Mouse (Mus musculus) hindbrain, postnatal 0 days (tissue): ENCODE results near the gene Mark1. TPM values are rescaled to one million over a fixed set of nuclear protein-coding genes. Genes with fewer than 3 reads are reported as not detected.

ENCODE experiments used
- ATAC-seq: fragments of 200-750 bp; cut with Nextera tagmentation; 2 replicates; pipeline ENCODE4 v1.8.0; 2017; ENCODE audit warnings: mild to moderate bottlenecking, moderate TSS enrichment, moderate library complexity
- DNase-seq: peaks from one replicate; pipeline ENCODE4 v3.0.0-alpha.2; 2015; ENCODE audit warnings: low spot score
- H3K27ac ChIP-seq: fragments of 300-500 bp; sonication (generic); 2 replicates; pipeline ENCODE4 v1.5.1; 2014; ENCODE audit warnings: mild to moderate bottlenecking
- H3K27me3 ChIP-seq: fragments of 300-500 bp; sonication (generic); 2 replicates; pipeline ENCODE4 v1.6.1; 2014; ENCODE audit warnings: low read length, mixed read lengths; ENCODE audit not compliant: insufficient read depth
- H3K36me3 ChIP-seq: fragments of 300-500 bp; sonication (generic); 2 replicates; pipeline ENCODE4 v1.6.1; 2014; ENCODE audit warnings: low read length, mixed read lengths; ENCODE audit not compliant: insufficient read depth
- H3K4me1 ChIP-seq: fragments of 300-500 bp; sonication (generic); 2 replicates; pipeline ENCODE4 v1.6.1; 2014; ENCODE audit warnings: antibody characterized with exemption, low read length, mixed read lengths; ENCODE audit not compliant: insufficient read depth
- H3K4me2 ChIP-seq: fragments of 300-500 bp; sonication (generic); 2 replicates; pipeline ENCODE4 v1.6.1; 2014; ENCODE audit warnings: low read depth, mild to moderate bottlenecking, low read length, moderate library complexity, mixed read lengths
- H3K4me3 ChIP-seq: fragments of 300-500 bp; sonication (generic); 2 replicates; pipeline ENCODE4 v1.5.1; 2014; ENCODE audit warnings: low read length
- H3K9ac ChIP-seq: fragments of 300-500 bp; sonication (generic); replicated peaks from 2 replicates; pipeline ENCODE4 v1.6.1; 2014; ENCODE audit warnings: mild to moderate bottlenecking, low read length, moderate library complexity, mixed read lengths
- H3K9me3 ChIP-seq: fragments of 300-500 bp; sonication (generic); 2 replicates; pipeline ENCODE4 v1.6.1; 2016; ENCODE audit warnings: low read length, mixed read lengths
- CTCF ChIP-seq: IDR thresholded peaks from 2 replicates; pipeline ENCODE4 v1.5.1; 2016; ENCODE audit warnings: antibody characterized with exemption, control low read depth, low read depth
- WGBS: fragments of 180-500 bp; shearing (Covaris S2); extraction: QIAGEN DNeasy Blood & Tissue Kit; methylation state at CpG from one replicate; pipeline ENCODE4 v1.1.7; 2014; 5-methylcytosine and 5-hydroxymethylcytosine counted together
- polyA plus RNA-seq: library from polyadenylated mRNA; unstranded; fragments of >200 nt; fragmentation: Nextera tagmentation; extraction: Ambion mirVana; gene quantifications from 2 replicates; pipeline ENCODE4 v1.2.1, GENCODE M21; 2015
- total RNA-seq: library from RNA; depleted of rRNA; stranded (reverse); fragments of >200 nt; gene quantifications from 2 replicates; pipeline ENCODE4 v1.2.3, GENCODE M21; 2014

The Mark1 gene
- total and polyA plus RNA-seq, 2 experiments from 2014 or later: 11.6 to 53.4 TPM

DNA sequence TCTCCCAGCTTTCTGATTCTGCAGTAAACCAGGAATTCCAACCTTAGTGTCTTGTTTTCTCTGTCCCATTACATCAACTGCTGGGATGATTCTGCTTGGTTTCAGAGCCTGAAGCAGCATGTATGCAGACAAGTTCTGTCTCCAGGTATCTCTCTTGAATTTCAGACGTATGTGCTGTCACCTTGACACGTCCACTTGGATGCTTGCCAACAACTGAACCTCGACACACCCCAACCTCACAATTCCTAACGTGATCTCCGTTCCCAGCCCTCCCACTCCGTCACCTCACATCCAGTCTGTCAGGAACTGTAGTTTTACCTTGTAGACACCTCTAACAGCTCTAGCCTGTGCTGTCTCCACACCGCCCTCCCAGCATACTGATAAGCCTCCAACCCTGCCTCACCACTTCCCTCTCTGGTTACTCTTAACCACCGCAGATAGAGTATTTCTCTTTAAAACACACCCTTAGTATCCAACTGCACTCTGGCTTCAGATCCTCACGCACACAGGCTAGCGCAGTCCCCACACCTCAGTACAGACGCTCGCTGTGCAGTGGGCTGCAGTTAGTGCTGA, 36.2 kb downstream of the Mark1 start:
- ATAC-seq (no peak), DNase-seq (no peak)
- TF ChIP-seq CTCF: no peak
- WGBS: 77% methylated on average over 12 of the region's 12 CpGs
- no peaks in the 10 kb centered on the region for H3K27me3 ChIP-seq
- H3K4me2 ChIP-seq: no peak overlapping the region
- H3K36me3 ChIP-seq: no peaks in the 10 kb centered on the region
- no peaks in the 10 kb centered on the region for H3K9me3 ChIP-seq
- H3K9ac ChIP-seq: no peak overlapping the region
- no peak overlapping the region for H3K4me3 ChIP-seq
- H3K27ac ChIP-seq: no peak overlapping the region
- H3K4me1 ChIP-seq: no peaks in the 10 kb centered on the region

DNA sequence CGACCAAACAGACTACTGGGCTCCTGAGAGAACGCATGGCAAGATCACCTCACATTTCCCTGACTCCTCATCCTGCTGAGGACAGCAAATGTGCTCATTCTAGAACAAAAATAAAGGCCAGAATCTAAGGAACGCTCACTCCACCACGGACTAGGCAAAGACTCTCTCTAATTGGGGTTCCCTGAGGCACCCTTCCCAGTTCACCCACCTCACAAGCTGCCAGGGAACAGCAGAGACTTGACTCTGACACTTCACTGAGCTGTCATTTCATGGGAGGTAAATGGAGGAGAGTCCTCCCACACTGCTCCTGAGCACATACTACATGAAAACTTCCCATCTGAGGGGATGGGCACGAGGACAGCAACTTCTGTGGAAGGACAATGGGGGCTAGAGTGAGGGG, 37.5 kb downstream of the Mark1 start:
- no peak overlapping the region for H3K27ac ChIP-seq
- H3K4me3 ChIP-seq: no peak overlapping the region
- H3K9me3 ChIP-seq: 0 out of 2 replicates have a peak, but pooled peaks cover 3% of the 10 kb centered on the region
- ATAC-seq (no peak), DNase-seq (no peak)
- H3K9ac ChIP-seq: no peak overlapping the region
- H3K4me2 ChIP-seq: no peak overlapping the region
- 86% methylated on average over 5 of the region's 5 CpGs for WGBS
- no peaks in the 10 kb centered on the region for H3K36me3 ChIP-seq
- H3K4me1 ChIP-seq: no peaks in the 10 kb centered on the region
- H3K27me3 ChIP-seq: no peaks in the 10 kb centered on the region
- no peak for TF ChIP-seq CTCF

DNA sequence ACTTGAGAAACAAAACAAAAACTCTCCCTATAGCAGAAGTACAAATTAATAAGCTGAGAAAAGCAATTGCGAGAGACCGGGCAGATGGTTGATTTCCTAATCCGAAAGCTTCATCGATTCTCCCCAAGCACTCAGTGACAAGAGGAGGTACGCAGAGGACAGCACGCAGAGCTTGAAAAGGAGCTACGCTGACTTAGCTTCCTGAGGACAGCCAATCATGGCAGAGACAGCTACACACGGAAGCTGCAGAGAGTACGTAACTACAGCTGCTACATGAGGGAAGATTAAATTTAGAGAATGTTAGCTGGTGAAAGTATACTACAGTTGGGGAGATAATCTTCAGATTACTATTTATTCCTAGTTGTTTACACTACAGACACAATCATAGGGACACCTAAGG, 40.6 kb downstream of the Mark1 start:
- Histone ChIP-seq H3K9ac (no peak overlapping the region), H3K27ac (peak overlapping the region; percentile 16; the same call in 1 of the 2 replicates), H3K4me2 (no peak overlapping the region), H3K4me1 (no peaks in the 10 kb centered on the region), H3K9me3 (0 out of 2 replicates have a peak, but pooled peaks cover 3% of the 10 kb centered on the region), H3K27me3 (no peaks in the 10 kb centered on the region), H3K36me3 (no peaks in the 10 kb centered on the region), H3K4me3 (no peak overlapping the region)
- WGBS: 66% methylated on average over 9 of the region's 9 CpGs
- TF ChIP-seq CTCF: no peak
- ATAC-seq (0 out of 2 replicates have a peak, but pooled peaks have one; percentile 45), DNase-seq (peak; percentile 9)

DNA sequence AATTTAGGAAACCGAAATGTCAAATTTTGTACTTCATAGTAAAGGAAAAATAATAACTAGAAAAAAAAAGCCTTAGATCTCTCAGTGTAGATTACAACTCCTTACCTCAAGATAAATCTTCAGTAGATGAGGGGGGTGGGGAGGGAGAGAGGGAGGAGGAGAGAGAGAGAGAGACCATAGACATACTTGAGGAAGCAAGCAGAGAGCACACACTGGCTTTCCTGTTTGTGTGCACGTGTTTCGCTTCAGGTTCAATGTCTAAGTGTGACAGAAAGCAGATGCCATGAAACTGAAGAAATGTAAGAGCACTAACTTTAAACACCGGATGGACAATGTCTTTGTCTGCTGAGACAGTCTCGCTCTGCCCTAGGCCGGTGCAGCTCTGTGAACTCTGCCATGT, 41.0 kb downstream of the Mark1 start:
- no peak for ATAC-seq

DNA sequence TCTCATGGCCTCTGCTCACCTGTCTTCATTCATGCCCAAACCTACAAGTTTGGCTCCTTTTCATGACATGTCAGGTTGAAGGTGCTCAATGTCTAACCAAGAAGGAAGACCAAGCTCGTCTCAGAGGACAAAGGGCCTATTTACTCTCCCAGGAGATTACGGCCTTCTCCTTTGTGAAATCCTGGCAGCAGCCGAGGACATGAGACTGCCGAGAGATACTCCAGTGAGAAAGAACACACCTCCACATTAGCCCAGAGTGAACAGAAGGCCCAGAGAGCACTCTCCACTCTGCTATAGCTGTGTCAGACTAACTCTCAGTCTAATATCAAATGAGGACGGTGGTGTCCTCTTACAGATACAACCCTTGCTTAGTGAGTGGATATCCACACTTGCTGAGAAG, 47.6 kb downstream of the Mark1 start:
- Histone ChIP-seq H3K4me1 (no peaks in the 10 kb centered on the region), H3K9me3 (no peaks in the 10 kb centered on the region), H3K9ac (no peak overlapping the region), H3K36me3 (no peaks in the 10 kb centered on the region), H3K4me3 (no peak overlapping the region), H3K4me2 (no peak overlapping the region), H3K27me3 (no peaks in the 10 kb centered on the region), H3K27ac (no peak overlapping the region)
- ATAC-seq: no peak
- no peak for TF ChIP-seq CTCF
- DNase-seq: no peak
- 53% methylated on average over 5 of the region's 5 CpGs for WGBS

More for the DNA sequence above, 41.0 kb downstream of the Mark1 start:
- H3K9ac ChIP-seq: no peak overlapping the region
- no peak overlapping the region for H3K4me2 ChIP-seq
- H3K27me3 ChIP-seq: no peaks in the 10 kb centered on the region
- no peak overlapping the region for H3K4me3 ChIP-seq
- WGBS: 82% methylated on average over 6 of the region's 6 CpGs
- H3K27ac ChIP-seq: no peak overlapping the region
- H3K9me3 ChIP-seq: 0 out of 2 replicates have a peak, but pooled peaks cover 3% of the 10 kb centered on the region
- DNase-seq: no peak
- no peaks in the 10 kb centered on the region for H3K36me3 ChIP-seq
- H3K4me1 ChIP-seq: no peaks in the 10 kb centered on the region
- TF ChIP-seq CTCF: no peak

DNA sequence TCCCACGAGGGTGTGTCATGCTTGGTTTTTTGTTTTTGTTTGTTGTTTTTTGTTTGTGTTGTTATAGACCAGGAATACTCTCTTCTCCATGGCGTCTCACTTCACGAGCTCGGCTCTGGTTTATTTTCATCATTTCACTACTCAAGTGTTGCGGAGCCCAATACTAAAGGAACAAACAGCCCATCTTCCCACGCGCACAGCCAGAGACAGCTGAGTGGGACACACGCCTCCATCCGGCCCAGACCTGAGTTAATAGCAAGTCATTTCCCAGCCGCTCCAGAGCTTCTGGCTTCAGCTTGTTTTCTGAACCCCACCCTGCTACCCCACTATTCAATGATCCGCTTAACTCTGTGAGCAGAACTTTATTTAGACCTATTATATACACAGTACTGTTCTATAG, 48.3 kb downstream of the Mark1 start:
- H3K4me2 ChIP-seq: no peak overlapping the region
- H3K9me3 ChIP-seq: no peaks in the 10 kb centered on the region
- no peaks in the 10 kb centered on the region for H3K4me1 ChIP-seq
- H3K36me3 ChIP-seq: no peaks in the 10 kb centered on the region
- TF ChIP-seq CTCF: no peak
- no peak overlapping the region for H3K4me3 ChIP-seq
- H3K27ac ChIP-seq: no peak overlapping the region
- ATAC-seq: no peak
- DNase-seq: no peak
- 89% methylated on average over 11 of the region's 11 CpGs for WGBS
- H3K27me3 ChIP-seq: no peaks in the 10 kb centered on the region
- H3K9ac ChIP-seq: no peak overlapping the region

DNA sequence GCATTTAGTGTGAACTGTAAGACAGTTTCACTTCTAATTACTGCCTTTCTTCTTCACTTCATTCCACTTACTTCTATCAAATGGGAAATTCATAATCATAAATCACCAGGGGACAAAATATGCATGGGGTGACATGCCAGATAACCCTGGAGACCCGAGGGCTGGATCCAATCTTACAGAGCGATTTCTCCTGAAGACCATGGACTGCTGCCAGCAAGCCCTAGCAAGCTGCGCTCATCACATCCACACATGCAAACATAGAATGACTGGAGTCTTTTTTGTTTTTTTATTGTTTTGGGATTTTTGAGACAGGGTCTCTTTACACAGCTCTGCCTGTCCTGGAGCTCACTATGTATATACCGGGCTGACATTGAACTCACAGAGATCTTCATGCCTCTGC, 61.3 kb downstream of the Mark1 start:
- Histone ChIP-seq H3K4me2 (no peak overlapping the region), H3K9me3 (no peaks in the 10 kb centered on the region), H3K9ac (no peak overlapping the region), H3K4me1 (no peaks in the 10 kb centered on the region), H3K4me3 (no peak overlapping the region), H3K27me3 (no peaks in the 10 kb centered on the region), H3K36me3 (no peaks in the 10 kb centered on the region), H3K27ac (no peak overlapping the region)
- no peak for TF ChIP-seq CTCF
- ATAC-seq (no peak), DNase-seq (peak; percentile 12)
- 68% methylated on average over 4 of the region's 4 CpGs for WGBS
